Mouse (Mus musculus) kidney, postnatal 0 days (tissue): ENCODE measurements around the gene Poc5. TPM values are rescaled to one million over a fixed set of nuclear protein-coding genes. Genes with fewer than 3 reads are reported as not detected.
A peak's percentile ranks its signal among the peaks of the same experiment; 100 is the strongest.

Experiments
- ATAC-seq: fragments of 200-750 bp; cut with Nextera tagmentation; replicated peaks from 2 replicates; pipeline ENCODE4 v1.8.0; 2017; ENCODE audit warnings: low read depth, moderate number of reproducible peaks, moderate TSS enrichment, moderate library complexity; ENCODE audit not compliant: low FRiP score
- DNase-seq: peaks from one replicate; pipeline ENCODE4 v3.0.0-alpha.2; 2016; ENCODE audit warnings: low spot score
- H3K27ac ChIP-seq: fragments of 300-500 bp; sonication (generic); 2 replicates; pipeline ENCODE4 v1.5.1; 2014; ENCODE audit warnings: mild to moderate bottlenecking
- H3K27me3 ChIP-seq: fragments of 300-500 bp; sonication (generic); 2 replicates; pipeline ENCODE4 v1.6.1; 2014; ENCODE audit warnings: low read length, mixed read lengths; ENCODE audit not compliant: insufficient read depth
- H3K36me3 ChIP-seq: fragments of 300-500 bp; sonication (generic); 2 replicates; pipeline ENCODE4 v1.6.1; 2014; ENCODE audit warnings: low read length, mixed read lengths; ENCODE audit not compliant: insufficient read depth
- H3K4me1 ChIP-seq: fragments of 300-500 bp; sonication (generic); replicated peaks from 2 replicates; pipeline ENCODE4 v1.6.1; 2014; ENCODE audit warnings: antibody characterized with exemption, low read length, mixed read lengths; ENCODE audit not compliant: insufficient read depth
- H3K4me2 ChIP-seq: fragments of 300-500 bp; sonication (generic); 2 replicates; pipeline ENCODE4 v1.6.1; 2014; ENCODE audit warnings: mild to moderate bottlenecking, low read length, moderate library complexity, mixed read lengths
- H3K4me3 ChIP-seq: fragments of 300-500 bp; sonication (generic); replicated peaks from 2 replicates; pipeline ENCODE4 v1.5.1; 2014; ENCODE audit warnings: low read depth, low read length
- H3K9ac ChIP-seq: fragments of 300-500 bp; sonication (generic); 2 replicates; pipeline ENCODE4 v1.6.1; 2014; ENCODE audit warnings: low read depth, low read length
- H3K9me3 ChIP-seq: fragments of 300-500 bp; sonication (generic); replicated peaks from 2 replicates; pipeline ENCODE4 v1.6.1; 2016; ENCODE audit warnings: low read length, inconsistent platforms, mixed read lengths
- CTCF ChIP-seq: IDR thresholded peaks from 2 replicates; pipeline ENCODE4 v1.5.1; 2016; ENCODE audit warnings: antibody characterized with exemption, low read depth, mild to moderate bottlenecking, moderate library complexity
- WGBS: fragments of 180-500 bp; shearing (Covaris S2); extraction: QIAGEN DNeasy Blood & Tissue Kit; methylation state at CpG from one replicate; pipeline ENCODE4 v1.1.7; 2014; 5-methylcytosine and 5-hydroxymethylcytosine counted together
- polyA plus RNA-seq: library from polyadenylated mRNA; unstranded; fragments of >200 nt; fragmentation: Nextera tagmentation; extraction: Ambion mirVana; gene quantifications from 2 replicates; pipeline ENCODE4 v1.2.1, GENCODE M21; 2015

Gene Poc5
- polyA plus RNA-seq, 1 experiment from 2014 or later, result 11.5 TPM

GRCm38 (mm10) chr13:96424496-96425274 is 36.6 kb downstream of the Poc5 start:
- WGBS, result 93% methylated on average over 12 of the region's 12 CpGs

GRCm38 (mm10) chr13:96426044-96426443 is 38.0 kb downstream of the Poc5 start:
- no peak for ATAC-seq
- Histone ChIP-seq H3K4me3 (no peak overlapping the region), H3K4me1 (no peaks in the 10 kb centered on the region), H3K27ac (no peak overlapping the region), H3K9me3 (no peaks in the 10 kb centered on the region), H3K9ac (no peak overlapping the region), H3K36me3 (no peaks in the 10 kb centered on the region), H3K27me3 (no peaks in the 10 kb centered on the region), H3K4me2 (no peak overlapping the region)
- DNase-seq, result no peak
- WGBS, result 36% methylated on average over 3 of the region's 3 CpGs
- no peak for TF ChIP-seq CTCF

More at GRCm38 (mm10) chr13:96424496-96425274, 36.6 kb downstream of the Poc5 start:
- H3K27ac ChIP-seq, result no peak overlapping the region
- H3K27me3 ChIP-seq, result no peaks in the 10 kb centered on the region
- H3K4me3 ChIP-seq, result no peak overlapping the region
- H3K9ac ChIP-seq, result no peak overlapping the region
- H3K36me3 ChIP-seq, result no peaks in the 10 kb centered on the region
- TF ChIP-seq CTCF, result no peak
- ATAC-seq, result no peak
- no peaks in the 10 kb centered on the region for H3K9me3 ChIP-seq
- DNase-seq, result no peak
- no peak overlapping the region for H3K4me2 ChIP-seq
- no peaks in the 10 kb centered on the region for H3K4me1 ChIP-seq

DNA sequence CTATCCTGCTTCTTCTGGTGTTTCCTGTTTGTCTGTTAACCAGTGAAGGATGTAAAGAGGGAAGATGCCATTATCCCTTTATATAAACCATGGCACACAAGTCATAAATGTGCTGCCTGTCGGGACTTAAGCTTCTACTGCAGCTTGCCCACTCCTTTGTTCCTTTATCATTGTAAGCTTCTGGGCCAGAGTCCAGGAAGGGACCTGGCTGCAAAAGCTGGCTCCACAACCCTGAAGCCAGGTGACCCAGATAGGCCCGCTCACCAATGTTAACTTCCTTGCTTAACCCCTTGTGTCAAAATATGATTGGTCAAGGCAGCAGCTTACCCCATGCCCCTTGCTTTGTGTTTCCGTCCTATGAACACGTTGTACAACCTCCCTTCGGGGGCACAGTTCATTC is 40.4 kb downstream of the Poc5 start:
- no peak overlapping the region for H3K4me2 ChIP-seq
- DNase-seq (no peak), ATAC-seq (no peak)
- H3K9ac ChIP-seq, result no peak overlapping the region
- no peak for TF ChIP-seq CTCF
- no peaks in the 10 kb centered on the region for H3K36me3 ChIP-seq
- no peaks in the 10 kb centered on the region for H3K27me3 ChIP-seq
- no peak overlapping the region for H3K4me3 ChIP-seq
- 75% methylated on average over 5 of the region's 5 CpGs for WGBS
- H3K4me1 ChIP-seq, result 0 out of 2 replicates have a peak, but pooled peaks cover 5% of the 10 kb centered on the region
- H3K9me3 ChIP-seq, result no peaks in the 10 kb centered on the region
- H3K27ac ChIP-seq, result no peak overlapping the region

GRCm38 (mm10) chr13:96431595-96432156 is 43.6 kb downstream of the Poc5 start:
- Histone ChIP-seq H3K36me3 (no peaks in the 10 kb centered on the region), H3K4me3 (no peak overlapping the region), H3K4me2 (no peak overlapping the region), H3K9ac (no peak overlapping the region), H3K27ac (no peak overlapping the region), H3K9me3 (no peaks in the 10 kb centered on the region), H3K4me1 (peaks cover 21% of the 10 kb centered on the region; the same call in 1 of the 2 replicates), H3K27me3 (no peaks in the 10 kb centered on the region)
- DNase-seq, result peak; percentile 94
- peak; percentile 86 for ATAC-seq
- 39% methylated on average over 12 of the region's 12 CpGs for WGBS
- peak; percentile 94 for TF ChIP-seq CTCF

- no peaks in the 10 kb centered on the region for H3K27me3 ChIP-seq
- no peaks in the 10 kb centered on the region for H3K36me3 ChIP-seq
- H3K4me2 ChIP-seq, result no peak overlapping the region
- H3K27ac ChIP-seq, result peak overlapping the region; percentile 67; the same call in 1 of the 2 replicates
- WGBS, result 30% methylated on average over 3 of the region's 3 CpGs
- H3K4me3 ChIP-seq, result no peak overlapping the region
- H3K4me1 ChIP-seq, result peaks cover 21% of the 10 kb centered on the region; the same call in 1 of the 2 replicates
- TF ChIP-seq CTCF, result no peak
- ATAC-seq (peak; percentile 75), DNase-seq (no peak)
- H3K9me3 ChIP-seq, result no peaks in the 10 kb centered on the region
- no peak overlapping the region for H3K9ac ChIP-seq
Measured at GRCm38 (mm10) chr13:96432376-96432811, 44.3 kb downstream of the Poc5 start.

DNA sequence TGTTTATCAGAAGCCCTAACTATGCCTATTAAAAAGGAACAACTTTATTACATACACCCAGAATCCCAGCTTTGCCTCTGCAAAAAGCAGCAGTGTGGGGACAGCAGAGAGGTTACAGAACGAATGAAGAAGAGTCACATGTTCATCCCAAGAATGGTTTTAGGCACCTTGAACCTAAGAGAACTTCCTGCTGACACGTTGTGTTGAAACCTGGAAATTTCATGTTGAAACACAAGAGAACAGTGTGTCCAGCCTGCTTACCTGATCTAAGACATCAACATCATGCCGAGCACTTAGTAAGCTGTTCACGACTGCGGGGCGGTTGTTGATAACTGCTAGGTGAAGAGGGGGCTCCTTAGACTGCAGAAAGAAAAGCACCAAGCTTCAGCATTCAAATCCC is 44.9 kb downstream of the Poc5 start:
- Histone ChIP-seq H3K27ac (peak overlapping the region; percentile 67; the same call in 1 of the 2 replicates), H3K9me3 (no peaks in the 10 kb centered on the region), H3K4me3 (no peak overlapping the region), H3K4me2 (no peak overlapping the region), H3K4me1 (peaks cover 21% of the 10 kb centered on the region; the same call in 1 of the 2 replicates), H3K9ac (no peak overlapping the region), H3K27me3 (no peaks in the 10 kb centered on the region), H3K36me3 (no peaks in the 10 kb centered on the region)
- ATAC-seq, result no peak
- TF ChIP-seq CTCF, result no peak
- WGBS, result 72% methylated on average over 6 of the region's 6 CpGs
- no peak for DNase-seq
